Mouse (Mus musculus) thymus, postnatal 14 days (tissue): ENCODE measurements around the gene Cpne6.

Experiments
- DNase-seq: peaks from one replicate; pipeline ENCODE4 v3.0.0; 2021

Gene Cpne6

DNA sequence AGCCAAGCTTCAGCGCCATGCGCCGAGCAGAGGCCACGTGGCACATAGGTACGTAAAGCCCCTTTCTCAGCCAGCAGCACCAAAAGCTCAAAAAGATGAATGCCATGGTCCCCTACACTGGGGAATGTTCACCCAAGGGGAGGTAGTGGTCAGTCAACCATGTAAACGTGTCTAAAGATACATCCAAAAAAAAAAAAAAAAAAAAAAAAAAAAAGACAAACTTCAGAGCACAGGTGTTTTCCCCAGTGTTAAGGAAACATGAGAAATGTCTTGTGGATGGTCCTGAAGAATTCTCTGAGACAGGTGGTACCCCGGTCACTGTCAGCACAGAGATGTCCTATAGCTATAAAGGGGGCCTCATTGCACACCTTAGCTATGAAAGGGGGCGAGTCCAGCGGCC is 4.6 kb upstream of the Cpne6 start:
- DNase-seq: no peak

DNA sequence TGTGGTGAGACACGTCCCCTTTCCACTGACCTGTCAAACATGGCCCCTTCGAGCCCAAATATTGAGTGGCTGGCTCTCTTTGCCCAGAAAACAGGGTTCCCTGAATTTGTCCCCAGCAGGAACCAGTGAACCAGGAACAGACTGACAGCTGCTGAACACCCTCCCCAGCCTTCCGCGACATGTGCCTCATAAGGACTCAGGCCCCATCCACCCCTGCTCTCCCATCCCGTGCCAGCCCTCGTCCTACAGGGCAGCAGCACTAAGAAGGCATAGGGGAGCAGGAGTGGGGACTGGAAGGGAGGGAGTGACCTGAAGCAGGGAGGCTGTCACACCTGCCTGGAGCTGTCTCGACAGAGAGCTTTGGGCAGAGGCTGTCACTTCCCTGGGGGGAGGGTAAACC is 2.4 kb upstream of the Cpne6 start:
- DNase-seq: no peak

DNA sequence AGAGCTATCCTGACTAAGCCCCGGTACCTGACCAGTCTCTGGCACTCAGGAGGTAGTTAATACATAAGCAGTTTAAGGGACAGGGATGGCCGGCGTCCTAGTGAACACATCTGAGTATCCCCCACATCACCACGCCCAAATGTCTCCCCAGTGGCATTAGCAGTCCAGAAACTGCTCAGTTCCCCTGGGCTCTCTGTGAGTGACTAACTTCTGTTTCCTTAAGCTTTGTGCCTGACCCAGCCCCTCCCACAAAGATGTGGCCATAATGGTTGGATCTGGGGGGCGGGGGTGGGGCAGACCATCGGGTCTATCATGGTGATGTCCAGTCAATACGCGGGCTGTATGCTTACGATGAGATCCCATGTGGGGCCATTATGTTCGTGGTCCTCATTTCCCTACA is 705 bp upstream of the Cpne6 start:
- DNase-seq: no peak

DNA sequence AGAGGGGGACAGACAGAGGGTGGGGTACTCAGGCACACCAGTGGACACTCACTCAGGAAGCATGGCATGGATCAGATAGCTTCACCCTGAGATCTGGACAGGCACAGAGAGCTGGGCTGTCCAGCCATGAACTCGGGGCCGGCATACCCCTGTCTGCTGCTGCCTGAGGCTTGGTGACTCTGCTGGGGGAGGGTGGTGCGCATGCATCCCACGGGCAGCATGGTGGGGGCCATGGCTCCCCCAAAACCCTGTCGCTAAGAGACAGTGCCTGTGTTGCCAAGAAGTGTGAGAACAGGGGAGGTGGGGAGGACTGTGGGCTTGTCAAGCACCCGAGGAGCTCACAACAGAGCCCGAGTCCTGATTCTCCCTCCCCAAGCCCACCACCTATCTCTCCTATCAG is 792 bp downstream of the Cpne6 start:
- no peak for DNase-seq

DNA sequence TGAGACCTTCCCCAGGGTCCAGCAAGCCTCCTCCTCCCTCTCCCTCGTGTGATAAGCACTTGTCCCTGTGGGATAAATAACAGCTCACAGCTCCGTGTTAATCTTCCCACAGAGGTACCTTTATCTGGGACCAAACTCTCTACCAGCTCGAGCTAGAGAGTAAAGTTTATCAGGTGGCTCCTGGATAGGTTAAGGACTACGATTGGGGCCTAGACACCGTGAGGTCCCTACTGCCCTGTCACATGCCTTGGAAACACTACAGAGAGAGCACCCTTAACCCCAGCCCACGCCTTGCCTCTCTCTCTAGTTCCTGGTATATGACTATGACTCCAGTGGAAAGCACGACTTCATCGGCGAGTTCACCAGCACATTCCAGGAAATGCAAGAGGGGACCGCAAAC is 3.7 kb downstream of the Cpne6 start:
- DNase-seq: no peak

DNA sequence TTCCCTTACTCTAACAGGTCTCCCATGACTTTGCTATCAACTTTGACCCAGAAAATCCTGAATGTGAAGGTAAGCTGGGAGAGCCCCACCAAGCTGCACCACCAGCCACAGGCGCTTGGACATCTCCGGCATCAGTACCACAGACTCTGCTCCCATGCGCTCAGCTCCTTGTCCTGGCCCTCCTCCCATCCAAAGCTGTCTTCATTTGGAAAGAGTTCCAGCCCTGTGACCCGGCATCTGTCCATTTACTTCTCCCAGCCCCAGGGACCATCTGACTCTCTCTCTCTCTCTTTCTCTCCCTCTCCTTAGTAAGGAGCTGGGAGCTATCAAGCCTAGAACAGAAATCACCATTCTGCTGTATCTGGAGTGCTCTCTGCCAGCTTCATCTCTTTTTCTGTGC is 5.6 kb downstream of the Cpne6 start:
- no peak for DNase-seq

DNA sequence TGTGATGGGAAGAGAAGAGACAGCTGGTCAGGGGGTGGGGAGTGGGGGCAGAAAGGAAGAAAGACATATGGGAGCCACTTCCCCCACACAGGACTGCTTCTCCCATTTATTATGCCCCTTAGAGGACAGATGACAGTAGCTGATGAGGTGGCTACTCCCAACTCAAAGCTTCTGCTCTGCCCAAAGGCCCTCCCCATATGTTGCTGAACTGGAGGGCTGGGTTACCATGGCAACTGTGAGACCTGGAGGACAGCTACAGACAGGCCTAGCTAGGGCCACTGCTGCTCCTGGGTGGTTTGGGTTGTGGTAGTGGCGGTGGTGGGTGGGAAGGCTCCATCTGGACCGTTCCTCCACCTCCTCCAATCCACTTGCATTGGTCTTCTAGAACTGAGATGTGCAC is 8.7 kb downstream of the Cpne6 start:
- DNase-seq: no peak

DNA sequence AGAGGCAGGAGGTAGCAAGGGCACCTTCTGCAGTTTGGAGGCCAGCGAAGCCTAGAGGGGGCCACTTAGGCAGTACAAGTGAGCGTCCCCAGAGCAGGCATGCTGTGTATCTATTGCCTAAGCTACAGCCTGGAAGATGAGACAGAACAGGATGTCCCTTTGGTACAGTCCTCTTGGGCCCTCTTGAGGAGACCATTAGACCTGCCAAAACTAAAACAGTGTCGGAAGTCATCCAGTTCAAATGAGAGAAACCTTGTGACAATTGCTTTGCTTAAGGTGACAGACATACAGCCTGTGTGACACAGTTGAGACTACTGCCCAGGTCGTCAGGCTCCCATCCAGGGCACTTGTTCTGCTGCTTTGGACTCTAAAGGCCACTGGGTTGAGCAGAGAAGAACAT is 9.4 kb downstream of the Cpne6 start:
- DNase-seq: no peak

DNA sequence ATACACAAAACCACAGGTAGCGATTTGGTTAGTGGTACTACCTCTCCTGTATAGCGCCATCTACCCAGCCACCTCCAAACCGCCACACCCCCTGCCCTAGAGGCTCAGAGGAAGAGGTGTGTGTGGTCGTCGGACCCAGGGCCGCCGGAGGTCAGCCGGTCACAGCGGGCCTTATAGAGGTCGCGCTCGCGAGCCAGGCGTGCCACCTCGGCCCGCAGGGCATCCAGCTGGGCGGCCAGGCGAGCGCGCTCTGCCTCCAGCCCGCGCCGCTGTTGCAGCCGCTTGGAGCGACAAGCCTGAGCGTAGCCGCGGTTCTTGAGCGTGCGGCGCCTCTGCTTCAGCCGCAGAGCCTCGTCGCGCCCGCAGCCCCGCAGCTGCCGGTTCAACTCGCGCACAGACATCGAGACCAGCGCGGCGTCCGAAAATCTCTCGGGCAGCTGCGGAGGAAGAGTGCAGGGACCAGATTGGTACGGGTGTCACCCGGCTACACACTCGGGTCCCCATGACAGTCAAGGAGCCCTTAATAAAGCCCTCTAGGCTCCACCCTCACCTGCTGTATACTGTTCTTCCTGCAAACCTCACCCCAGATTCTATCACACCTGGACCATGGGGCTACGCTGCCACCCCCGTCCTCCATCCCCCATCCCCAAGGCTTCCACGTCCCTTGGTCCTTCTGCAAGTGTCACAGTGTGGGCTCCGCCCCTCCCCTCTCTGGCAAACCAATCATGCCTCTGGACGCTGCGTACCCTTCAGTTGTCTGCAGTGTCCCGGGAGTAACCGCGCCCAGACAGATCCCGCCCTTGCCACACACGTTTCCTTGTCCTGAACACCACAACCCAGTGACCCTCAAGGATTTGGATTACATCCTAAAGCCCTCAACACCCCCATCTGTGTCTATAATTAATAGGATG is 10.5 kb downstream of the Cpne6 start:
- no peak for DNase-seq

DNA sequence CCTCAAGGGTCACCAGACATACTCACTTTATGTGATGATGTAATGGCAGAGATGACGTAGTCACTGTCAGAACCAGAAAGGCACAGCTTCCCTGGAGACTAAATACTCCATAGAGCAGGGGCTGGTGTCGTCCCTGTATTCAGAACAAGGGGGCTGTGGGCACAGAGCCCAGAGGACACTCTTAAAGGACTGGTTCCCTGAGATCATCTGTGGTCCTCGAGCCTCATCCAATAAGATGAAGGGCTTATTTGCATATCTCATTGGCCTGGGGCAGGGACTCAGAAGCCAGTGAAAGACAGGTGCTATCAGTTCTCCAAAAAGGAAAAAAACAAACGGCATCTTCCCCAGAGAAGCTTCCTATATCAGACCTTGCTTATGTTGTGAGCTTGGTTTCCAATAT is 13.8 kb downstream of the Cpne6 start:
- no peak for DNase-seq

DNA sequence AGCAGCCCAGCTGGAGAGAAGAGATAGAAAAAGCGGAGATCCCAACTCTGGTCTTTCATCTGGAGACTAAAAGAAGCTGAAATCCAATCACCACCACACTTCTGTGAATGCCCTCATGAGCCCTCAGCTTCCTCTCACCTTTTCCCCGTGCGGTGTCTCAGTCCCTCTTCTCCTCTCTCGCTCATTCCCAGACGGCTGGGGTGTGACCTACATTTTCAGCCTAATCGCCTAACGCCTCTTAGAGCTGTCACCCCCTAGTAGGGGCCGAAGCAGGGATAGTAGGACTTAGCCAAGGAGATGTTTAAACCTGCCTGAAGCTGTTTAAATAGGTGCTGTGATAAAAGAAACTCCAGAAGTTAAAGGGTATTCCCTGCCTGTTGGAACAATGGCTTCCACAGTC is 14.5 kb downstream of the Cpne6 start, which contains the start of gene Nrl:
Gene Nrl, minus strand, starts transcription at position 197 of the 400 bp plus-strand sequence.
- no peak for DNase-seq

DNA sequence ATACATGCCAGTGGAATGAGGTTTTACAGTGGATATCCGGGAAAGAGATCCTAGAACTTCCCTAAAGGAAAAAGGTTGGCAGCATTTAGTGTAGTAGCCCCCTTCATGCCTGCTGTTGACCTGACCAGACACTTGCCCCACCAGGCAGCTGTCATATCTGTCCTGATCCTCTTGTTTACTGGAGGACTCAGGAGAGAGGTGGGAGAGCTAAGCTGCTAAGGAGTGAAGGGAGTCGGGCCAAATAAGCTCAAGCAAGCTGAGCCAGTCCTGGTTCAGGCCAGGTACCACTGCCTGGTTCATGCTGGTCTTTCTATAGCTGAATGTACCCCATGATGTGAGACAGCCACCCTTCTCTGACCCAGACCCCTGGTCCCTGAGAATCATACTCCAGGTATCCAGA is 16.4 kb downstream of the Cpne6 start:
- no peak for DNase-seq

DNA sequence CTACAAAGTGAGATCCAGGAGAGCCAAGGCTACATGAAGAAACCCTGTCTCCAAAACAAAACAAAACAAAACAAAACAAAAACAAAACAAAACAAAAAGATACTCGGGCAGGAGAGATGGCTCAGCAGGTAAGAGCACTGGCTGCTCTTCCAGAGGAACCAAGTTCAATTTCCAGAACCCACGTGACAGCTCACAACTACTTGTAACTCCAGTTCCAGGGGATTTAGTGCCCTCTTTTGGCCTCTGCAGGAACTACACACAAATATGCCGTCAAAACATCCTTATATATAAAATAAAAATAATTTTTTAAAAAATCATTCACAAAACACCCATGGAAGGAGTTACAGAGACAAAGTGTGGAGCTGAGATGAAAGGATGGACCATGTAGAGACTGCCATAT is 17.7 kb downstream of the Cpne6 start:
- DNase-seq: peak; percentile 31

DNA sequence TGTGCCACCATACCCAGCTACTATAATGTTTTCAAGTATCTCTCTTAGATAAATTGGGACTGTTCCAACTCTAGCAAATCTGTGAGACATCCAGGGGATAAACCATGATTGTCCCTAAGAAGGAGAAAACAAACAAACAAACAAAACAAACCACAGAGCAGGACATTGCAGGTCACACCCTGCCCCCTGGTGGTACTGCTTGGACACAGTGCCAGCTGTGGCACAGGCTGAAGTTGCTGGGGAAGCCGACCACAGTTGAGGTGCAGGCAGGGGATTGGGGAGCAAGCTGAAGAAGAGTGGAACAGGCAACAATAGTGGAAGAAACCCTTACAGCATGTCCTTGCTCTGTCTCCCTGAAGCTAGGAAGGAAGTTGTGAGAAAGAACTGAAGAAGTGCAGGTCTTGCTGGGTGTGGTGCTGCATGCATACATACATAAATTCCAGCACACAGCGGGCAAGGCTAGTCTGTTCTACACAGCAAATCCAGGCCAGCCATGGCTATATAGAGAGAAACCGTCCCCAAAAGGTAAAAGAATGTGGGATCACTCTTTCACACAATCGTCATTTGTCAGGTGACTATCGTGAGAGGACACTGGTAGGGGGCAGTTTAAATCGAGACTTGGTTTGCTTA is 26.0 kb downstream of the Cpne6 start:
- DNase-seq: peak; percentile 46

DNA sequence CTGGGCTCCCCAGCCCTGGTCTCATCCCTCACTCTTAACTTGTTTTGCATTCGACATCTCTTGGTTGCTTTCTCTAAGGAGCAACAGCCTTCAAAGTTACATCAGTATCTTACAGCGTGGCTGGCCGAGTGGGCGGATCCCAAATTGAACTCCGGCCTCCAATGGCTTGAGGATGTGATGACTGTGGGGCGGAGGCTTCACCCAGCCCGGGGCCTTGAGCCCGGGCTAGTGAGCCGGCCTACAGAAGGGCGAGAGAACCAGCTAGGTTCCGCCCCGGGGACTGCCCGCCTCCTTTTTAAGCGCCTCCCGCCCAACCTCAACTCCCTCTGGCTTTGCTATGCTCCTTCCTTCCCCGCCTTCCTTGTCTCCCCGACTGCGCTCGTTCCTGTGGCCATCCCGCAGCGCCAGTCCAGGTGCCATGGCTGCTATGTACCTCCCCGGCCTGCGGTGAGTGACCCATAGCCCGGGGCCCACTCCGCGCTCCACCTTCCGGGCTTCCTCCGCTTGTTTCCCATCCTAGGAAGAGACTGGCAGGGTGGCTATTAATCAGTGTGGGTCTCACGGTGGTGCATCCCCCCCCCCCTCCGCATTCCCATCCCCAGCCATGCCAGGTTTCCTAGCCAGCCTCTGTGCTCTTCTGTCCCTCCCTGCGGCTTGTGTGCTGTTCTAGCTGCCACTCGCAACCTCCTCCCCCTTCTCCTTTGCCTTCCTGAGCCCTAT is 30.0 kb downstream of the Cpne6 start, which contains the start of gene Pck2:
Gene Pck2, plus strand, starts transcription at position 200 of the 720 bp plus-strand sequence.
- DNase-seq: peak; percentile 35

DNA sequence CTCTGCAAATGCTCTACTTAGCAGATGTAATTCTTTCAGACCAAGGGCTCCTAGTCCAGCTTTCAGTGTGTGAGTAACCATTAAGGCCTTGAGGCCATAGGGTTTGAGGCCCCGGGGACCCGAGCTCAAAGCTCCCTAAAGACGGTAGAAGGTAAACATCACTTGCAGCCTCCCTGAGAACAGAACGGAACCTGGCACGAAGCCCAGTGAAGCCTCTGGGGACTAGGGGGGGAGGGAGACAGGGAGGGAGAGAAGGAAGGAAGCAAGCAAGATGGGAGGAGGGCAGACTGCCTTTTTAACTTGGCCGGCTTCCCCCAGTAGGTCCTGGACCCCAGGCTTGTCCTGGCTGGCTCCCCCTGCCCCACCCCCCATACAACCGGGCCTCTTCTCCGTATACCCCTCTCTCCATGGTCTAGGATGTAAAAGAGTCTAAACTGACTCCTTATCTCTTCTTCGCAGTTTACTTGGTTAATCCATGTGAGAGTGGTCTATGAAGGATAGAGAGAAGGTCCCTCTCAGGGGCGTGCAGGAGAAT is 30.6 kb downstream of the Cpne6 start:
- DNase-seq: peak; percentile 30

DNA sequence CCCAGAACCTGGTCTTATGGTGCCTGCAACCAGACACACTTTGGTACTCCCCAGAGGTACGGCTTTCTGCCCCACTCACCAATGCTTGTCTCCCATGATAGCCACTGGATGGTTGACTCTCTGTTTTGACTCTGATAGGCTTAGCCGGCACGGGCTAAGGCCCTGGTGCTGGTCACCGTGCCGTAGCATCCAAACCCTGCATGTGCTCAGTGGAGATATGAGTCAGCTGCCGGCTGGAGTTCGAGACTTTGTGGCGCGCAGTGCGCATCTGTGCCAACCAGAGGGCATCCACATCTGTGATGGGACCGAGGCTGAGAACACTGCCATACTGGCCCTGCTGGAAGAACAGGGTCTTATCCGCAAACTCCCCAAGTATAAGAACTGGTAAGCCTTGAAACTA is 32.0 kb downstream of the Cpne6 start:
- DNase-seq: no peak

DNA sequence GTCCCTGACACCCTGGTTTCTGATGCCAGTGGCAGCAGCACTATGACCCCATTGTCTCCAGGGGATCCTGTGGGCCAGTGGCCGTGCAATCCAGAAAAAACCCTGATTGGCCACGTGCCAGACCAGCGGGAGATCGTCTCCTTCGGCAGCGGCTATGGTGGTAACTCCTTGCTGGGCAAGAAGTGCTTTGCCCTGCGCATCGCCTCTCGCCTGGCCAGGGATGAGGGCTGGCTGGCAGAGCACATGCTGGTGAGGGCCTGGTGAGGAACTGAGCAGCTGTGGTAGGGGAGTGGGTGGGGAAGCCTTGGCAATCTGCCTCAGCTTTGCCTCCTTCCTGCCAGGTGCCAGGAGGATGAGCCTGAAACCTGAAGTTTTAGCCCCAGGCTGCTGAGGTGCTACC is 34.1 kb downstream of the Cpne6 start:
- DNase-seq: no peak

DNA sequence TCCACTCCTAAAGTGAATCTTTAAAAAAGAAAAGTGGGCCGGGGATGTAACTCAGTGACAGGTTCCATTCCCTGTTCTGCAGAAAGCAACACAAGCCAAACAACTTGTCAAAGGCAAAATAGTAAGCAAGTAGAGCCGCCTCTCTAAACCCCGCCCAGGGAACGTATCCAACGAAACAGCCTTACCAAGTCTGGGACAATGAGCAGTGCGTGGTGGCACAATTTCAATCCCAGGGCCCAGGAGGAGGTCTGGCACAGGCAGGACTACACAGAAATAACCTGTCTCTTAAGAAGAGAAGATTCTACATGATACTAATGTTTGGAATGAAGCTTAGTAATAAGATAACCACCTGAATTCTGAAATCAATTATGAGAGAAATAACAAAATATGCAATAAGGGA is 39.9 kb downstream of the Cpne6 start:
- no peak for DNase-seq

DNA sequence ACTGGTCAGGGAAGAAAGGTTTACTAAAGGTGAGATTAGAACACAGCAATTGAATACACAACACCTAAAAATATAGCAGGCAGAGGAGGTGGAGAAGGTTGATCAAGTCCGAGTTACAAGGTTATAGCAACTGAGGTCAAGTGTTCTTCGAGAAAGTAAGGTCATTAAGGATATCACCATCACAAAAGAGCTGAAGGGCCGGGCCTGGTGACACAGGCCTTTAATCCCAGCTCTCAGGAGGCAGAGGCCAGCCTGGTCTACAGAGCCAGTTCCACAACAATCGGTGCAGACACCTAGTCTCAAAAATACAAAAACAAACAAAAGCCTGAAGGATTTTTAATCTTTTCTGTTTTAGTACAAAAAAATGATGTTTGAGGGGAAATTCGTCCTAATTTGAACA is 41.1 kb downstream of the Cpne6 start:
- no peak for DNase-seq

DNA sequence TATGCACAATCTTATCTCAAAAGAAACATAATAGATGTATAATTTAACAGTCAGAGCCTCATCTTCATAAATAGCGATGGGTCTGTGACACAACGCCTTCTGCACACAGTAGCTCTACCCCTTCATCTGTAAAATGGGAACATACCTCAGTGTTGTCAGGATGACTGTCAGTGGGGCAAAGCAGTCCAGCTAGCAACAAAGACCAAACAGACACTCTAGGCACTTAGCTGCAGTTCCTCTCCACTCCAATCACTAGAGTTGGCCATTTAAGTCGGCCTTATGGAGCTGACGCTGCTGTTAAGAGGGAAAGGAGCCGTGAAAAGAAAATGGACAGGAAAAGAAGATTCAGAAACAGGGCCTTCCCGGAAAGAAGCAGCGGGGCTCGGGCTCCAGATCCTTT is 41.5 kb downstream of the Cpne6 start:
- DNase-seq: no peak

DNA sequence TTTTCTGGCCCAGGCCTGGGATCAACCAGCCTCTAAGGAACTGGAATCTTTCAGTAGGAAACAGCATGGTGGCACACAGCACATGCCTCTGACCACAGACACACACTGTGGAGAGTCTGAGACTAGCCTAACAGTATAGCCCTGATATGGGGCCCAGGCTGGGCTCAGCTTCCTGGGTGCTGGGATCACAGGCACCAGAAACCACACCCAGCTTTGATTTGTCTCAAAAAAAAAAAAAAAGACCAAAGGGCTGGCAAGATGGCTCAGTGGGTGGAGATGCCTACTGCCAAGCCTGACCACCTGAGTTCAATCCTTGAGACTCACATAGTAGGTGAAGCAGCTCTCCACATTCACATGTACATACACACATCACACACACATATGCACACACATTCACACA is 44.4 kb downstream of the Cpne6 start:
- no peak for DNase-seq

DNA sequence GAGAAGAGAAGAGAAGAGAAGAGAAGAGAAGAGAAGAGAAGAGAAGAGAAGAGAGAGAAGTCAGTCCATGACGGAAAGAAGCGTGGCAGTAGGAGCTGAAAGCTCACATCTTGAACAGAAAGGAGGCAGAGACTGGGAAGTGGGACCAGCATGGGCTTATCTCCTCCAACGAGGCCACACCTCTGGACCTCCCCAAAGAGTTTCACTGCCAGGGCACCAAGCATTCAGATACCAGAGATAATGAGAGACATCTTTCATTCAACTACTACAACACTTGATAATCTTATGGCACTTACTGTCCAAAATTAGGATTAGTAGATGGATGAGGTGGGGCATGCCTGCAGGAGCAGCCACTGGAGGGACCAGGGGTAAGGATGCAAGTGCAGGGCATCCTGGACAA is 45.5 kb downstream of the Cpne6 start:
- DNase-seq: no peak

DNA sequence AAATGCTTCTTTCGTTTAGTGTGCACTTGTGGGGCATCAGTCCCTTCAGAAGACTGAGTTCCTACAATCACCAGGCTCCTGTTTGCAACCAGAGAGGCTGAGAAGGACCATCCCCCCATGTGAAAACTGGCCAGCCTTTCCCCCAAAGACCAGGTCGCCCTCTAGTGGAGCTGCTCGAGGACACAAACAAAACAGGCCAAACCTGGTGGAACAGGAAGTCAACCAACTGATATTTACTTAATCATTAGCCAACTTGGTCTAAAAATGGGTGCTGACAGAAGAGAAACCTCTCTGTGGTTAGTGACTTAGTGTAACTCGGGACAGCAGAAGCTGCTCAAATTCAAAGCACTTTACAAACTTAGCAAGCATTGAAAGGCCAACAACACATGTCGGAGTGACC is 46.8 kb downstream of the Cpne6 start:
- DNase-seq: peak; percentile 71
